Mouse (Mus musculus) mesoderm, embryonic 11.5 days (tissue): ENCODE measurements around the gene Fgf22.

ENCODE experiments used
- DNase-seq: peaks from one replicate; pipeline ENCODE4 v3.0.0-alpha.2; 2012; ENCODE audit warnings: low read depth, low spot score

Gene Fgf22

DNA sequence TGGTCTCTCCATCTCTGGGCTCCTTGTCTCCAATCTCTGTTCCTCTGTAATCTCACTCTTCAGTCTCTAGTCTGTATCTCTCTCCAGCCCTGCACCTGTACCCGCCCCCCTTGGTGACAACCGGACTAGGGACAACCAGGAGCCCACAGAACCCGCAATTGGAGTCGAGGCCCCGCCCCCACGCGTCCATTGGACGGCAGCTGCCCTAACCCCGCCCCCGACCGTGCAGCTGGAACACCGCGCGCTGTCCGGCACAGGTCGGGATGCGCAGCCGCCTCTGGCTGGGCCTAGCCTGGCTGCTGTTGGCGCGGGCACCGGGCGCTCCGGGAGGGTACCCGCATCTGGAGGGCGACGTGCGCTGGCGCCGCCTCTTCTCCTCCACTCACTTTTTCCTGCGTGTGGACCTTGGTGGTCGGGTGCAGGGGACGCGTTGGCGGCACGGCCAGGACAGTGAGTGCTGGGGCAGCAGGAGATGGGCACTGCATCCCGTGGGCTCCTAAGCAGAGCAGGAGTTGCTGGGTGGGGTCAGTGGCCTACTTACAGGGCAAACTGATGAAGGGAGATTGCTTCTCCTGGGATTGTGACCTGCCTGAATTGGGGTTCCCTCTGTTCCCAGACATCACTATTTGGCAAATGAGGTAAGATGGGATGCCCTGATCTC, at the start of gene Fgf22:
TSS of gene Fgf22 (plus strand) at position 221 of the 661 bp plus-strand sequence.
- DNase-seq = peak; percentile 71

DNA sequence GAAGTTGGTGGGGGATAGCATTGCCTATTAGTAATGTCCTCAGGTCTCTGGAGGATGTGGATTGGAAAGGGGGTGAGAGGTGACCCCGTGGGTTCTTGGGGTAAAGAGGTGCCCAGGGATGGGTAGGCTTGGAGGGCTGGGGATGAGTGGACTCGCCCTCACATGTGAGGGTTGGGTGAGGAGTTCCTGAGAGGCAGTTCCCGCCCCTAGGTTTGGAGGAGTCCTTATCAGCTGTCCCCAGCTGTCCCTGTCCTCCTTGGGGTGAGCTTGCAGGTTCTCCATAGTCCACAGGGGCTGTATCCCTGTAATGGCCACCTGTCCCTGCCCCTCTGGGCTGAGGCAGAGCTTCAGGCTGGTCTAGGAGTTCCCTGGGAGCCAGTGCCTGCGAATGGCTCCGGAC, 48.9 kb upstream of the Fgf22 start:
- no peak for DNase-seq

DNA sequence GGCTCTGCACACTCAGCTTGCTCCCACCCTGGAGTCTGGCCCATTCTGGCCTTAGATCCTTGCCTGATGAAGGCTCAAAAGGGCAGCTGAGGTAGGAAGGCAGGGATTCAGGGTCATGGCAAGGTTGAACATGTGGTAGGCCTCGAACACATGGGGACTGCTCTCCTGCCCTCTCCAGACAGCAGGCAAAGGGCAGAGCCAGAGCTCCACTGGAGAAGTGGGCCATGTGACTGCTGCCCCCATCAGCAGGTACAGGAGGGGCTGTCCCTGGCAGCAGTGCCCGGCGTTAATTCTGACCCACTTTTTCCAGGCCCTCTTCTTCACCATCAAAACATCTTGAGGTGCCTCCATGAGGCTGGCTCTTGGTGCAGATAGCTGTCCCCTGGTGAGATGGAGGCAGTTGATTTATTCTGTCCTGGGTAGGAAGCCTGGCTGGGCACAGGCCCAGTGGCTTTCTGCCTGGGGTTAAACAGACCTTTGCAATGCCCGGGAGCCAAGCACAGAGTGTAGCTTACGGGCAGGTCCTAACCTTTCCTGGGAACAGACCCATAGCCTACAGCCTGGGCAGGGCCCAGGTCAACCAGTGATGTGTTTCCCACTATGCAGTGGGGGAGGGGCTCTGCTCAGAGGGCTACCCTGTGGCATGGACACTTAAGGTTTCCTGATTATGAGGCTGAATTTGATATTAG, 48.3 kb upstream of the Fgf22 start:
- no peak for DNase-seq

DNA sequence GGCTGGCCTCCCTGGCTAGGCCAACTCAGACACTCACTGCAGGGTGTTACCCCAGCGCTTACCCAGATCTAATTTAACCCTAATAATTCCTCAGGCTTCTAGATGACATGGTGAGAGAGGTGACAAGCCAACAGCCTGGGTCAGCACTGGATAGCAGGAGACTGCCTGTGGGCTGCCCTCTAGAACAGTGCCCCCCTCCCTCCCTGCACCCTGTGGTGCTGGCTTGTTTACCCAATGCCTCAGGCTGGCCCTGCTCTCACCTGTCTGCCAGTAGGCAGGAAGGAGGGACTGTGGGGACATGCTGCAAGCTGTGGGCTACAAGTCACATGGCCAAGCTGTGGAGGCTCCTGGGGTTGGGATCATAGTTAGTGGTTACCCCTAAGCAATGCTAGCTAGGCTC, 47.7 kb upstream of the Fgf22 start:
- DNase-seq = no peak

DNA sequence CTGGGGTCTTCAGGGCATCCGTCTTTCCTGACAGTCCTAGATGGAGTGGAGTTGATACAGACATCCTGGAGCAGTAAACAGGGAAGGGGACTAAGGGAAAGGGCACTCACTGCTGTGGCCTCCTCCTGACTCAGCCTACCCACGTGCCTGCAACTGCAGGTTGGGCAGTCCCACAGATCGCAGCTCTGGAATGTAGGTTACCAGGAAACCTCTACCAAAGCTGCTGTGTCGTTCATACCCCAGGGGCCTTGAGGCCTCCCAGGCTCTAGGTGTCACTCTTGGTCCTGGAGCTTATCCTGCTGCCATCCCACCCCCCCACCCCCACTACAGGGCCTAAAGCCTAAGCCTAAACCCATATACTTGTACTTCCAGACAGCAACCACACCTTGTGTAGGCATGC, 47.1 kb upstream of the Fgf22 start:
- DNase-seq = no peak

DNA sequence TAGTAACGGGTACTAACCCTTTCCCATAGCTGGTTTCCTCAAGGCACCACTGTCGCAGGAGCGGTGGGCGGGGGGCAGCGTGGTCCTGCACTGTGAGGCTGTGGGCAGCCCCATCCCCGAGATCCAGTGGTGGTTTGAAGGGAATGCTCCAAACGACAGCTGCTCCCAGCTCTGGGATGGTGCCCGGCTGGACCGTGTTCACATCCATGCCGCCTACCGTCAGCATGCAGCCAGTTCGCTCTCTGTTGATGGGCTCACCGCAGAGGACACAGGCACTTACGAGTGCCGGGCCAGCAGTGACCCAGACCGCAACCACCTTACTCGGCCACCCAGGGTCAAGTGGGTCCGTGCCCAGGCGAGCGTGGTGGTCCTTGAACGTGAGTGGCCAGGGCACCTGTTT, 46.2 kb upstream of the Fgf22 start:
- DNase-seq = no peak

DNA sequence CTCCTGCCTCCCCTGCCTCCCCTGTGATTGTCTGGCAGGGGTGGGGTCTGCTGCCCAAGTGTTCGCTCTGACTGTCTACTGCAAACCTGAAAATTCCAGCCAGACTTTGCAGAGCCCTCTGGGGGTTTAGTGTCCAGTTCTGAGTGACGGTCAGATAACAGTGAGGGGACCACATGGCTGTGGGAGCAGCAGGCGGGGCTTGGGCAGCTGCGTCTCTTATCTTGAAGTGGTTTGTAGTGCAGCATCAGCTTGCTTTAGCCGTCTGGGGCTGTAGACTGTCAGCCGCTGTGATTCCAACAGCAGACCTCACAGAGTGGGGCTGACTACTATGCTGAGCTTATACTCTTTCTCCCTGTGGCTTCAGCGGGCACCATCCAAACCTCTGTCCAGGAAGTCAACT, 45.6 kb upstream of the Fgf22 start:
- no peak for DNase-seq

DNA sequence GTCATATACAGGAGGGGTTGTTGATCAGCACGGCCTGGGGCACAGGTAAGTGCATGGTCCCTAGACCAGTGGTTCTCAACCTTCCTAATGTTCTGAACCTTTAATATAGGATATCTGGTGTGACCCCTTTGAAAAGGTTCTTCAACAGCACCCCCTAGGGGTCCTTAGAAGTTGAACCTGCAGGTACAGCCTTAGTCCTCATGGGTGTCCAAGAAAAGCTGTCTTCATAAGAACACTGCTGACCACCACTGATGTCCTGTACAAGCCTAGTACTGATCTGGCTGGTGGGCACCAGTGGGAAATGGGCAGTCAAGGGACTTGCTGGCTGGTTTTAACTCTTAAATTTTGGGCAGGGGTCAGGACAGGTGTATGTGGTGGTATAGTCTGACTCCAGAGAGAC, 42.8 kb upstream of the Fgf22 start:
- DNase-seq = no peak

DNA sequence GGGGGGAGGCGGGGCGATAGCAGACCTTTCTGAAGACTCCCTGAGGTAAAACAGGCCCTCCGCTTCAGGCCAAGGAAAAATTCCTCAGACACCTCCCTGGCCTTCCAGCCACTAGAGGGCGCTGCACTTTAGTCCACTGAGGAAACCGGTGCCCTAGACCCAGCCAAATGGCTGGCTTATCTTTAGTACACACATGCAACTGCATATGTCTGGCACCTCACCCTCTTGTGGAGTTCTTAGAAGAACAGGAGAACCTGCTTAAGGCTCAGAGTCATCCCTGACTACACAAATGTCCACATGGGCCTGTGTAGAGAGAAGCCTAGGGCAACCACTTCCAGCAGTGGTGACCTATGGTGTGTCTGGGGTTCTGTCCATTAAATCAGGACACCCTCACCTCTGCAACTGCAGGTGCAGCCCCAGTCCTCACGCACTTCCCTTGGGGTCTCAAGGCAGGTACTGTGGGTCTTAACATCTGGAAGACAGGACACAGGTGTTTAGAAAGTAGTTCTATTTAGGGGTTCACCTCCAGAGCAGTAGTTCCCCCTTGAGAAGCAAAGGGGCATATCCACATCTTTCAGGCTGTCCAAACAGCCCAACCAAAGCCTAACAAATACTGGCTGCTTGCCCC, 42.3 kb upstream of the Fgf22 start:
- peak; percentile 84 for DNase-seq

DNA sequence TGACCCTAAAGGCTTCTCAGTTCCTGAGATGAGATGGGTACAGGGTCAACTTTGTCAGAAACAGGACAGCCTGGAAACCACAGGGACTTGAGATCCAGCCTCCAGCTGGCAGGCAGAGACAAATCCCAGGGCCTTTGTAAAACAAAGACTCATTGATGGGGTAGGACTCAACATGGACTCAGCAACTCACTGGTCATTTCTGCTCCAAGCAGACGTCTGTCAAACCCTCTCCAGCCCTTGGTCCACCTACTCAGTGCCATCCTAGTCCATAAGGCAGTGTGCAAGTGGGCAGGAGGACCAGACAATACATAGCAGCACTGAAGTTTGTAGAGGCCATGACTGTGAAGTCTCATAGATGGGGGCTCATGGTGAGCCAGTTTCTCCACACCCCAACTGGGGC, 41.7 kb upstream of the Fgf22 start:
- DNase-seq = no peak

DNA sequence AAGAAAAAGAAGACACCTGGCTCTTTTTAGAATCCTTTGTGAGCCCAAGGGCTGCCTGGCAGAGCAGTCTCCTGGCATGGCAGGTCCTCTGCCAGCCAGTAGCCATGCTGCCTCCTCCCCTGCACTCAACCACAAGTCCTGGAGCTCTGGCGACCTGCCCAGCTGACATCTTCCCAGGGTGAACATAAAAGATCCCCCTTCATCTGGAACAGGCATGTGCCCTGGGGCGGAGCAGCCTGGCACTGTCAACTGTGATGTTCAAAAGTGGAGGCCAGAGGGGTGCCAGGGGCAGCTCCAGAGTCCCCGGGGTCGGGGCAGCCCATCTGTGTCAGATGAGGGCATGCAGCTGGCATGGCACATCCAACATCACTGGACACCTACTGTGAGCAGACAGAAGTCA, 39.9 kb upstream of the Fgf22 start:
- no peak for DNase-seq

DNA sequence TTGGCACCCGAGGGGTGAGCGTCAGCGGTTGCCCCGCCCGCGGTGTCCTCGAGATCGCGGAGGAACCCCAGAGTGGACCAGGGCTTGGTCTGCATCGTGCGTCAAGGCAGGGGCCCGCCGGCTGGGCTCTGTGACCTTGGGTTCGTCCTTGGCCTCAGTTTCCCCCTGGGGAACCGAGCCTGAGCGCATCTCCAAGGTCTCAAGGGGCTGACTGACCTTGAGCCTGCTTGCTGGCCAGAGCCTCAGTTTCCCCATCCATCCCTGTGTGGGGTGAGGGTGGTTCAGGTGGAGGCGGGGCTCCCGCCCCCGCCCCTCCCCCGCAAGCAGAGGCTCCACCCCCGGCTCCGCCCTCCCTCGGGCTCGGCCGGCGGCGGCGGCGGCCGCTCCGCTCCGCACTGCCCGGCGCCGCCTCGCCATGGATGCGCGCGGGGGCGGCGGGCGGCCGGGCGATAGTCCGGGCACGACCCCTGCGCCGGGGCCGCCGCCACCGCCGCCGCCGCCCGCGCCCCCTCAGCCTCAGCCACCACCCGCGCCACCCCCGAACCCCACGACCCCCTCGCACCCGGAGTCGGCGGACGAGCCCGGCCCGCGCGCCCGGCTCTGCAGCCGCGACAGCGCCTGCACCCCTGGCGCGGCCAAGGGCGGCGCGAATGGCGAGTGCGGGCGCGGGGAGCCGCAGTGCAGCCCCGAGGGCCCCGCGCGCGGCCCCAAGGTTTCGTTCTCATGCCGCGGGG, 38.5 kb upstream of the Fgf22 start, which contains the start of gene Hcn2:
TSS of gene Hcn2 (plus strand) at position 381 of the 734 bp plus-strand sequence.
- no peak for DNase-seq

DNA sequence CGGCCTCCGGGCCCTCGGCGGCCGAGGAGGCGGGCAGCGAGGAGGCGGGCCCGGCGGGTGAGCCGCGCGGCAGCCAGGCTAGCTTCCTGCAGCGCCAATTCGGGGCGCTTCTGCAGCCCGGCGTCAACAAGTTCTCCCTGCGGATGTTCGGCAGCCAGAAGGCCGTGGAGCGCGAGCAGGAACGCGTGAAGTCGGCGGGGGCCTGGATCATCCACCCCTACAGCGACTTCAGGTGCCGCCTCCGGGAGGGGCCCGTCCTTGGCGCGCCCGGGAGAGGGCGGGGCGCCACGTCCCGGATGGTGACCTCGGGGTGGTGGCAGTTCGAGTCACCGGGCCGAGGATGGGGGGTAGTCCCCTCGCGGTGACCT, 37.9 kb upstream of the Fgf22 start:
- DNase-seq = no peak

DNA sequence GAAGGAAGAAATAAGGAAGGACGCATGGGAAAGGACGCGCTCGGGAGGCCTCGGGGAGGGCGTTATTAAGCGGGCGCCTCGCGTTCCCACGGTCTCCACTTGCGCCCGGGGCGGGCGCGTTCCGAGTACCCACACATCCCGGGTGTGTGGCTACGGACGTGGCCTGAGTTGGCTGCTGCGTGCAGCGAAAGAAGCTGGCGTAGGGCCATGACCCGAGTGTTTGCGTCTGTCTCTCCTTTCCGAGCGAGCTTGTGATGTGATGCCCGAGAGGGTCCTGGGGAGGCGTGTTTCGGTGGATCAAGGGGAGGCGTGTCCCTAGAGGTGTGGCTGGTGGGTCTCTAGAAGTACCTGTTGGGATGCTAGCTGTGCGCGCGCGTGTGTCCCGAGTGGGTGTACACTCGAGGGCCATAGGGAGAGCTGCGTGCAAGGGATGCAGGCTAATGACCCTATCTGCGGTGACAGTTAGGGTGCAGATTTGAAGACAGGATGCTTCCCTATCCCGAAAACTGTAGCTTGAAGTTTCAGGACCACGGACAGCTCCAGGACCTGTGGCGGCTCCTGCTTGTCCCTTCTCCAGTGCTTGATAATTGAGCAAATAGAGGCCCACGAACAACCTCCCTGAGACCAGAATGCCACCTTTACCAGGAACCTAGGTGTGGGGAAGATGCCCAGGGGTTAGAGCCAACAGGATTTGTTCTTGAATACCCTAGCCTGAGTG, 37.1 kb upstream of the Fgf22 start:
- DNase-seq = peak; percentile 90

DNA sequence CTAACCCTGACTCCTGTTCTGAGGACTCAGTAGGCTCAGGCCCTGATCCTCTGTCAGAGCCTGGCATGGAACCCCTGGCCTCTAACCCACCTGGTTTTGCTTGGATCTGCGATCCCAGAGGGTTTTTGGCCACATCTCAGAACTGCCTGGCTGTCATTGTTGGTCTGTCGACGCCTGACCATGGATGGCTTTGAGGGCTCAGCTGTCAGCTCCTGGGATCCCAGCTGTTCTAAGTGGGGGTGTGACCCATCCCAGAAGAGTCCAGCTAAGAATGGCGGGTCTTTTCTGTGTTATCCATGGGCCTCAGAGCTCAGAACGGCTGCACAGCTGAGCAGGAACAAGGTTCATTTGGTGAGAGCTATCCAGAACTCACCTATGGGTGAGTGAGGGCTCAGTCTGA, 33.8 kb upstream of the Fgf22 start:
- DNase-seq = no peak

DNA sequence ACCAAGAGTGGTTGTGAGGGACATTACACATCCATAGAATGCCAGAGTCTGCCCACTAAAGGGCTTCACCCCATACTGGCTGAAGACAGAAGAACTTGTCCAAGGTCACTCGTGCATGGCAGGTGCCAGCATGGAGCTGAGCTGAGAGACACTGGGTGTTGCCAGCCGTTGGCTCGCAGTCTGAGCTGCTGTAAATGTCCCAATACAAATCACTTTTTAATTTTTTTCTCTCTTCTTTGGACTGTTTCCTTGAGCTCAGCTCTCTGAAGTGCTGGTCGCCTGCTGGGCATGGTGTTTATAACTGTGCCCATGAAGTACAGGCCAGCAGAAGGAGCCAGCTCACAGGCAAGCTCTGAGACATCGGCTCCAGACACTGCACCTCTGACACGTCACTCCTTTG, 31.8 kb upstream of the Fgf22 start:
- DNase-seq = no peak

DNA sequence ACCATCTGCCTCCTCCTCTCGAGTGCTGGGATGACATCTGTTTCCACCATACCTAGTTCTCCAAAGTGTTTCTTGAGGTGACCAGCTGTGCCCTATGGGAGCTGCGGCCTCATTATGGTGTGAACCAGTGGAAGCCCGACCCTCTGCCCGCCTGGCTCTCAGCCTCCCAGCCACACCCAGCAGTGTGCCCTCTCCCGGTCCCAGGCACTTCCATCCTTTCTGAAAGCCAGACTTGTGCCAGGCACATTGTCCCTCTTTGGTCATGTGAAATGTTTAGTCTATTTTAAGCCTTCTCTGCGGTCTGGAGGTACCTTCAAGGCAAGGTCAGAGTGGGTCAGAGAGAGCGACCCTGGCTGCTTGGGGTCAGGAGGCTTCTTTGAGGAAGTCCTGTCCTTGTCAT, 31.2 kb upstream of the Fgf22 start:
- DNase-seq = no peak

DNA sequence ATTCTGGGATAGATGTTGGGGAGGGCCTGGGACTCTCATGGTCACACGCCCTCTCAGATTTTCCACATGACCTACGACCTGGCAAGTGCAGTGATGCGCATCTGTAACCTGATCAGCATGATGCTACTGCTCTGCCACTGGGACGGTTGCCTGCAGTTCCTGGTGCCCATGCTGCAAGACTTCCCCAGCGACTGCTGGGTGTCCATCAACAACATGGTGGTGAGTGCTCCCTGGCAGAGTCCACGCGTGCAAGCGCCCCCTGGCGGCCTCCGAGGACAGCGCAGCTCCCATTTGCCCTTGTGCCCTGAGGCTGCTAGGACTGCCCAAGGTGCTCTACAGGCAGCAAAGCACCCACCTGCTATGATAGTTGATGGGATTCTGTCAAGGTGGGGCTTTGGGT, 28.8 kb upstream of the Fgf22 start:
- peak; percentile 28 for DNase-seq

DNA sequence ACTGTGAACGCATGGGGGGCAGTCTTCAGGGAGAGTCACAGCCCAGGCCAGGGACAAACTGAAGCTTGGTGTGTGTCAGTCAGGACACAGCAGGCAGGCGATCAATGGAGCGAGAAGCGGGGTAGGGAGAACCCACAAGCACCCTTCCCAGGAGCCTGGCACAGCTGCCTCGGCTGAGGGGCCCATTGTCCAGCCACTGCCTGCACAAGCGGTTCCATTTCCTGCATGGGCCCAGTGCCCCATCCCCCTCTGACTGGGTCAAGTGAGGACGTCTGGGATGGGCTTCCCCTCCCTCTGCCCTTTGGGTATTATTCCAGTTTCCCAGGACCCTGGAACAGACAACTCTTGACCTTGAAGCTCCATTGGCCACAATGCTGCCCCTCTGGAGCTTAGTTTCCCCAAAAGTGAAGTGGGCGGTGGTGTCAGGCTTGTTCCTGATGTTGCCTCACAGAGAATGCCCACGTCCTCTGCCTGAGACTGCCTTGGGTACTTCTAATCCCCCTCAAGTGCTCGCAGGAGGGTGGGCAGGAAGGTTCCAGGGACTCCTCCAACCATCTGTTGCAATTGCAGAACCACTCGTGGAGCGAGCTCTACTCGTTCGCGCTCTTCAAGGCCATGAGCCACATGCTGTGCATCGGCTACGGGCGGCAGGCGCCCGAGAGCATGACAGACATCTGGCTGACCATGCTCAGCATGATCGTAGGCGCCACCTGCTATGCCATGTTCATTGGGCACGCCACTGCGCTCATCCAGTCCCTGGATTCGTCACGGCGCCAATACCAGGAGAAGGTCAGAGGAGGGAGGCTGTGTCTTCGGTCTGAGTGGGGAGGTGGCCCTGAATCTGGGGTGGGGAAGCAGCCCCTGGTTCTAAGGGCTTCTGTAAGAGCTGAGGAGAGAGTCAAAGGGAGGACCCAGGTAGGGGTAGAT, 26.3 kb upstream of the Fgf22 start:
- DNase-seq = no peak

DNA sequence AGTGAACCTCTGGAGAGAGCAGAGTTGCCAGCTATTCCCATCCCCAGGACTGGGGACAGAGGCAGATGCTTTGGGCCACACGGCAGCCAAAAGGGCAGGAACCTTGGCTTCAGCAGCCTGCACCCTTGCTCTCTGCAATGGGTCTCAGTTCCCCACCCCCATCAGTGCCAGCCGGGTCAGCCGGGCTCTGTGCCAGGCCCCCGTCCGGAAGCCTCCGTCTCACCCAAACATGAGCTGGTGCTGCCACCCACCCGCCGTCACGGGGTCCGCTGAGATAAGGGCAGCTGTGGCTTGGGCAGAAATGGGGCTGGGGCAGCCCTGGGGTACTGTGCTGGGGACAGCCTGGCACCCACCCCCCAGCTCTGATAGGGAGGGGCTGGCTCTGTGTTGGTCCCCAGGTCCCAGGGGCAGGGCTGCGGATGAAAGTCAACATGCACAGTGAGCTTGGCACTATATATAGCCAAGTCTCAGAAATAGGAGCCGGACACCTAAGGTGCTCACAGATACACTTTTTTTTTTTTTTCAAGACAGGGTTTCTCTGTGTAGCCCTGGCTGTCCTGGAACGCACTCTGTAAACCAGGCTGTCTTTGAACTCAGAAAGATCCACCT, 25.4 kb upstream of the Fgf22 start:
- DNase-seq = no peak
